Mouse (Mus musculus) monocyte, adult 5-6 weeks (primary cell): ENCODE results near the gene Minpp1. TPM values are rescaled to one million over a fixed set of nuclear protein-coding genes. Genes with fewer than 3 reads are reported as not detected.

Experiments used
- ATAC-seq: fragments of 153-309, 156-312 bp; replicated peaks from 2 replicates; pipeline ENCODE4 v1.8.0; 2017; ENCODE audit warnings: mild to moderate bottlenecking; ENCODE audit not compliant: low TSS enrichment, insufficient number of reproducible peaks, severe bottlenecking, poor library complexity, low FRiP score
- total RNA-seq: library from RNA; stranded (forward); fragments of 200-1000, 200-491, 200-594 nt; gene quantifications from 3 replicates; pipeline ENCODE4 v1.2.3, GENCODE M21; 2017

The Minpp1 gene
- total RNA-seq, 1 experiment from 2014 or later = 12.3 TPM

GRCm38 (mm10) chr19:32555257-32555656, 69.7 kb downstream of the Minpp1 start:
- no peak for ATAC-seq

Other genes starting within 250 kb of the Minpp1 start
- gene Sgms1, start 96.1 kb upstream of the Minpp1 start, total RNA-seq = 109 to 158 TPM (median 146 TPM) in 3 replicates
- 60.6 to 75.0 TPM (median 69.6 TPM) in 3 replicates for gene Rpl9-ps6, start 19.2 kb upstream of the Minpp1 start, total RNA-seq
- gene Papss2, start 110.0 kb downstream of the Minpp1 start, total RNA-seq = 0.58 to 2.8 TPM (median 1.4 TPM) in 3 replicates